Mouse (Mus musculus): Measurements from ENCODE around the gene Smpd1. TPM values are rescaled to one million over a fixed set of nuclear protein-coding genes. Genes with fewer than 3 reads are reported as not detected.

Gene Smpd1
- 48.2 and 49.1 TPM in 2 replicates for total RNA-seq (2021)
- long read RNA-seq, transcript Smpd1-201 (6 exons, 2,412 nt), result major isoform, 90 of 100 reads
- long read RNA-seq, partial matches to known transcripts, result 5 of 100 reads
- long read RNA-seq, other reads (novel, unspliced or antisense), result 5 of 100 reads

DNA sequence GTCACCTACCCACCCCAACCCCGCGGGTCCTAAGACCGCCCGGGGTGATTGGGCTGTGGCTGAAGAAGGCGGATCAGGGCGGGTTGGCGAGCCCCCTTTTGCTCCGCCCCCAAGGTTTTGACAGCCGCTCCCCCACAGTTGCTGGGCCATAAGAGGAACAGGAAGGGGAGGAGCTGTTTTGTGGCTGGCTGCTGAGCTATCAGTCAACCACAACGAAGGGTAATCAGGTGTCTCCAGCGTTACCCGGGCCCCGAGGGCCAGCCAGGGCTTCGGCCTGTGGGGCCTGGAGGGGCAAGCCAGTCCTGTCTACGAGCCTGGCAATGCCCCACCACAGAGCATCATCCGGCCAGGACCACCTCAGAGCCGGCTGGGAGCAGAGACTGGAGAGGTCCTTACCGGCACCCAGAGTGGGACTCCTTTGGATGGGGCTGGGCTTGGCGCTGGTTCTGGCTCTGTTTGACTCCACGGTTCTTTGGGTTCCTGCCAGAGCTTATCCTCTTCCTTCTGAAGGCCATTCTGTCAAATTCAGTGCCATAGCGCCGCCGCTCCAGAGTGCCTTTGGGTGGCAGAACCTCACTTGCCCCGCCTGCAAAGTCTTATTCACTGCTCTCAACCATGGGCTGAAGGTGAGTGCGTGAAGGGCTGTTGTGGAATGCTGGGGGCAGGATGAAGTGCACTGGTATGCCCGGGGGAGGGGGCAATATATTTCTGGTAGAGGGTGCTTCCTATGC lies at the start of gene Smpd1:
Gene Smpd1, plus strand, starts transcription at position 149 of the 731 bp plus-strand sequence.
- DNase-seq, result peak; percentile 85

DNA sequence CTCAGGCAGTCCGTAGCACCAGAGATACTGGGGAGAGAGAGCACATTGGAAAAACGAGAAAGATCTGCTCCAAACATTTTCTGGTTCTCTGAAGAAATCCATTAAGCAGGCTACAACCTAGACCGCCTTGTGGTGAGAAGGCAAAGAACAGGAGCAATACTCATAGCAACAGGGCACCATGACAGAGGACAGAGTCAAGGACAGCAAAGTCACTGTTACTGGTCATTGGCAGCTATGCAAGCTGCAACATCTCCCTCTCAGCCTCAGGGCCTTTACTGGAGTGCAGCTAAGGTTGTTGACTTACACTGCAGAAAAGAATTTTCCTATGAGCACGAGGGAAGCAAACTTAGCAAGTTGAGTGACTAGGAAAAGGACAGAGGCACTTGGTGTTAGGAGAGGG lies 46.9 kb upstream of the Smpd1 start:
- no peak for DNase-seq

DNA sequence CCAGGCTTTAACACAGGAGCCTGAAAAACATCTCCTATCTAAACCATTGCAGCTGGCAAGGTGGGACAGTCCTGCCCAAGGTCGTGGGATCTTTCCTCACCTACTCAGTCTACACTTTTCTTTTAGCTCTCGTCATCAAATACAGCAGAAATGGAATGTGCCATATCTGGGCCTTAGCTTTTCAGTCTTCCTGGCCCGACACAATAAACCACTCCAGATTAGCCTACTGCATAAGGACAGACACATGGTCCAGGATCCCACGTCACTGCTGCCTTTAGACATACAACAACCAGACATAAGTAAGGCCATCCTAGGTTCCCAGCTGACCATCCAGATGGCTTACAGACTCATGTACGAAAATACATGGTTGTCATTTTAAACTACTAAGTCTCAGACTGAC lies 44.0 kb upstream of the Smpd1 start:
- no peak for DNase-seq

DNA sequence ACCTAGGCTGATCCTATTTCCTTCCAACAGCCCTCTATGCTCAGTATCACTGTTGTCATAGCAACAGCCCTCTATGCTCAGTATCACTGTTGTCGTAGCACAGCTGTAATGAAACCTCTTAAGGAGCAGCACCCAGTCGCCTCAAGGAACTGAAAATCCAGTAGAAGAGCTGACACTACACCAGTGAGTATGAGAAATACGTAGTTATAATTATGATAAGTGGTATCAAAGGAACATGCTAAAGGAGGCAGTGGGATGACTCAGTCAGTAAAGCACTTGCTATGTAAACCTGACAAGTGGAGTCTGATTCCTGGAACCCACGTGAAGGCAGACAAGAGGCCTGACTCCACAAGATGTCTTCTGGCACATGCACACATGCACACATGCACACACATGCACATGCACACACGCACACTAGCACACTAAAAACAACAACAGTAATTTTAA lies 40.3 kb upstream of the Smpd1 start:
- DNase-seq, result no peak

DNA sequence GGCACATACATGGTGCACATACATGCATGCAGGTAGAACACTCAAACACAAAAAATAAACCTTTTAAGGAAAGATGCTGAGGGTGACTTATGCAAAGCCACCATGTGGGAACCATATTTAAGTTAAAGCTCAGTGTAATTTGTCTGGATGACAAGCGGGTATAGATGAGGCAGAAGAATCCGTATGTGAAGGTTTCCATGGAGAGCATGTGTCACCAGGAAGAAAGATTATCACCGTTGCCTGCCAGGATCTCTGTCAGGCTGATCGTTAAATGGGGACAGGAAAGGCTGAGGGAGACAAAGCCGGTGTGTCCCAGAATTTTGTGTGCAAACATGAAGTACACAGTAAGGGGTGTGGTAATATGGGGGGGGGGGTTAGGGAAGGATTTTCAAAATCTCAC lies 39.6 kb upstream of the Smpd1 start:
- no peak for DNase-seq

DNA sequence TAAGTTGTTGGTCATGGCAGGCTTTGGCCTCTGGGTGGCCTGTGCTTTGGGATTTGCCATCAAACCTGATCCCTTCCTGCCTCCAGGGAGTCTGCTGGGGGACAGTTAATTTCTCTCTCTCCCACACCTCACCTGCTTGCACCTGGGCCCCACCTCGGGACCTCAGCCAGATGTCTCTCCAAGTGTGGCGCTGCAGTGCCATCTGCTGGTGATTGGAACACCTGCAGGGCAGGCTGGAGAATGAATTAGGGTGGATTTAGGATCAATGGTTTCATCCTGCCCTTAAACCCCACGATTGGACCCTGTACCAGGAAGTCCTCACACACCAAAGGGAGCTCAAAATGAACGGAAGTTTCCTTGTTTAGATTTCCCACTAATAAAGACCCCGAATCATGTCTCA lies 39.0 kb upstream of the Smpd1 start:
- peak; percentile 66 for DNase-seq

DNA sequence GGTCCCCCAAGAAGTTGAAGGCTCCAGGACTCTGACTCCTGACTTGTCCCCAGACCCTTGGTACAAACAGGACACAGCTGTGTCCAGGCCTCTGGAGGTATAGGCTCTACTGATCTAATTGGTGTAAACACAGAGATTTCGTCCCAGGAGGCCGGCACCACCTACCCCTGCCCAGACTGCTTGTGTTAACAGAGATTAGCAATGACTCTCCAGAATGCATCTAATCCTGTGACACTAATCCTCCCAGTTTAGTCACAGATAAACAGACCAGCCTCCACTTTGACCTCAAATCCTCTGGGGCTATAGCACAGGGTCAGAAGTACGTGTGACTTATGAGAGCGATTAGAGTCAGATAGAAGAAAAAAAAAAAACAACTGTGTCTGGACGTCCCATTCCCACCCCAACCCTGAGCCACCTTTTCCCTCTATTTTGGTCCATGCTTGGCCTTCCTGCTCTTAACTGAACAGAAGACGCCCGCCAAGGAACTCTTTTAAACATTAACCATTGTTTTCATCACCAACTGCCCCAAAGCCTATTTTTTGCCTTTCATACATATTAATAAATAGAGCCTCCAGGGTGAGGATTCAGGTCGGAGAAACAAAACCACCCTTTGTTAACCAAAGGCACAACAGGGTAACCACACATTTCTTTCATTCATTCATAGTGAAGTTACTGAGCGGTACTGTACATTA lies 37.3 kb upstream of the Smpd1 start:
- no peak for DNase-seq

DNA sequence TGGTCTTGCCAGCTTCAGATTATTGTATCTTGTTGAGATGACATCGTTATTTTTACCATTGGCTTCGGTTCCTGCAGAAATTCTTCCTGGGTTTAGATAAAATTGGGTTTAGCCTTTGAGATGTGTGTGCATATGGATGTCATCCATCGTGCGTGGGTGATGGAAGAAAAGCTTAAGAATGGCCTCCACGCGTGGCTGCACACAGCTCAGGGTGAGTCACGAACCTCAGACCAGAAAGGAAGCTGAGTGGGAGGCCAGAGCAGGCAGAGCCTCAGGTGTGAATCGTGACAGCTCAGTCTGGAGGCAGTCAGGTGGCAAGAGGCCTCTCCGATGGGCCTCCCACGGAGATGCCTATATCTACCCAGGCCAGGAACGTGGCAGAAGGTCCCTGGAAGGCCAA lies 34.8 kb upstream of the Smpd1 start:
- DNase-seq, result no peak

DNA sequence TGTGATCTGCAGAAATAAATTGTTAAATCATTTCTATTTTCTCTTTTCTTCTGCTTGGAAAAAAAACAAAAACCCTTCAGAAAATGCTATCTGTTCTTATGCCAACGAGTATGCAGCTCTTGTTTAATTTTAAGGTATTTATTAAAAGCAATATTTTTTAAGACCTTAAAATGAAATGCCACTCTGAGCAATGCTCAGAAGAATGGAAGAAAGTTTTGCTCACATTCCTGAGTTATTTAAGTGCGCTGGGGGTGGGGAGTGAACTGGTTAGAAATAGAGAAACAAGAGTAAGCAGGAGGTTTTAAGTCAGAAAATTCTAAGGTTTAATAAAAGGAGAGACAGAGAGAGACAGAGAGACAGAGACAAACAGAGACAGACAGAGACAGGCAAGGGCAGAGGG lies 34.4 kb upstream of the Smpd1 start:
- DNase-seq, result no peak

DNA sequence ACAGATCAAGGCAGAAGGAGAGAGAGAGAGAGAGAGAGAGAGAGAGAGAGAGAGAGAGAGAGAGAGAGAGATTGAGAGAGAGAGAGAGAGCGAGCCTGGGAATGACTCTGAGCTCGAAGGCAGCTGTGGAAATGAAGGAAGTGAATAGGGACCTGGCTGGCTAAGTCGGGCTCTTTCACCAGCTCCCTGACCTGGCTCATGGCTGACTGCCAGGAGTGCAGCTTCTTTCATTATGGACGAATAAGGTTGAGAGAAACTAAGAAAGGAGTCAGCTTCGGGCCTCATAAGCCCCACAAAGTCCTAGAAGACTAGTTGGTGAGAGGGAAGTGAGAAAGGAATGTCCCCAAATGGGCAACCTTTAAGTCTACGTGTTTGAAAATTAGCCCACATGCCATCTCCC lies 34.0 kb upstream of the Smpd1 start:
- DNase-seq, result no peak

DNA sequence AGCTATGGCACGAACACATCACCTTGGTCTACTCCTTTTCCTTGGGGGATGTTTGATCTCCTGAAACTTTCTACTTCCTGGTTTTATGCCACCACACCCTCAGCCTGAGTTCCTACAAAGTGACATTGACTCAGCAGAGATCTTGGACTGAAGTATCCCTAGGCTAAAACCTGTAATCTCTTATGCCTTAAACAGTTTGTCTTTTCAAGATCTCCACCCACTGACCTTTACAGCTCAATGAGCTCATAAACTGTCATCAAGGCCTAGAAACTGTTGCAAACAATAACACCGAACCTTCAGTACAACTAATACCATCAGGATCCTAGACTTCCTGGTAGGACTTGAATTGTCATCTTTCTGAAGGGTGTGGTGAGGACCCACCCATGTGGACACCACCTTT lies 29.9 kb upstream of the Smpd1 start:
- no peak for DNase-seq

DNA sequence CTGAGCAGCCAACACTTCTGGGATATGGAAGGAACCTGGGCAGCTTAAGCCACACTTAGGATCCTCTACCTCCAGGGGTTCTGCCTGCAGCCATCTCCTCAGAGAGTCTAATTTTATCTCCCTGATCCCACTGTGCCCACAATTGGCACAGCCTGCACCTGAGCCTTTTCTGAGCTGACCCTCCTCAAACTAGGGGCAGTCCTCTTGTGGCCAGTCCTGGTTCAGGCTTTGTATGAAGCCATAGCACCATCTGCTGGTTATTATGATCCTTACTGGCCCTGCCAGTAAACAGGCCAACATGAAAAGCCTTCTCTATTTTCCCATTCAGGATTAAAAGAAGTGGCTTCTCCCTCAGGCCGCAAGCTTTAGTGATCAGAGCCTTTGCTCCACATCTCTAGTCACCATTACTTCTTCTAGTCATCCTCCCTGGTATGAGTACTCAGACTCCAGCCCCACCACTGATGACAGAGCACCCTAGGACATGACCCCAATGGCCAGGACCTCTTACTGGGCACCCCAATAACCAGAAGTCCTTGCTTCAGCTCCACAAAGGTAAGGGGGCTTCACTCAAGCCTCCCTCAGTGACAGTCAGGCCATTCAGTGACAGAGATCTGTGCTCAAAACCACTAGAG lies 26.7 kb upstream of the Smpd1 start:
- no peak for DNase-seq

DNA sequence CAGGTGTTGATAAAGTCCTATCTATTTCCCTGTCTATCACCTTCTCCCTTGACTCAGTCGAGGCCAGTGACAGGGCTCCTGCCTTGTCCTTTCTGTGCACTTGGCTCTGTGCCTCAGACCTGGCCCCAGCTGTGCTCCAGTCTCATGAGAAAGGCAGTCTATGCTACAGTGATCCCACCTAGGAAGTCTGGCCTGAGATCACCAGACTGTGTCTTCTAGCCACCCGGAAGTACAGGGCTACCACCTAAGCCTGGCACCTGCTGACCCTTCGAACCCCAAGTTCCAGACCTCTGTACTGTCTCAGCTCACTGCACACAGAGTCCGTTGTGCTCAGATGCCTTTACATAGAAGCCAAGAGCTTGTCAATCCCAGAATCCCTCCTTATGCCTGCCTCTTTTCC lies 26.1 kb upstream of the Smpd1 start:
- no peak for DNase-seq

DNA sequence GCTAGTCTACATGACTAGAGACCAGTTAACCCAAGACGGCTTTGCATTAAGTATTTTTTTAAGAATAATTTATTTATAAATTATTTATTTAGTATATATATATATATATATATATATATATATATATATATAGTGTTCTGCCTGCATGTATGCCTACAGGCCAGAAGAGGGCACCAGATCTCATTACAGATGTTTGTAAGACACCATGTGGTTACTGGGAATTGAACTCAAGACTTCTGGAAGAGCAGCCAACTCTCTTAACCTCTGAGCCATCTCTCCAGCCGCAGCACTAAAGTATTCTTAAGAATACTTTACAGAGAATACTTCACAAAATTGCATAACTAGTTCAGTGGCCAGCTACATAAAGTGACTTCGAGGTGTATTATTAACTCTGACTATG lies 20.0 kb upstream of the Smpd1 start:
- DNase-seq, result no peak

DNA sequence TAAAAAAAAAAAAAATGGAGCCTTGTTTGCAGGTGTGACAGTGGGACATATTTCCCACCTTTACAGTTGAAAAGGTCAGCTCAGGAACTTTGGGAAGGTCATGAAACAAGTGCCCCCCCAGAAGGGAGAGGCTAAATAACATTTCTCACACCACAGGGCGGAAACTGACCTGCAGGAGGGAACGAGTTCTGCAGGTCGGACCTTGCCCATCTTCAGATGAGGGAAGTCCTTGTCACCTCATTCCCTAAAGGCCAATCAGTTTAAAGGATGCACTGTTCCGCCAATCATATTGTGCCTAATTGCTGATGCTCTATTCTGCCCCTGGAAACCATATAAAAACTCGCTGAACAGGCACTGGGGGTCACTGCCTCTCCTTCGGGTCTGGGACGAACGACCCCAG lies 8.2 kb upstream of the Smpd1 start:
- DNase-seq, result no peak

DNA sequence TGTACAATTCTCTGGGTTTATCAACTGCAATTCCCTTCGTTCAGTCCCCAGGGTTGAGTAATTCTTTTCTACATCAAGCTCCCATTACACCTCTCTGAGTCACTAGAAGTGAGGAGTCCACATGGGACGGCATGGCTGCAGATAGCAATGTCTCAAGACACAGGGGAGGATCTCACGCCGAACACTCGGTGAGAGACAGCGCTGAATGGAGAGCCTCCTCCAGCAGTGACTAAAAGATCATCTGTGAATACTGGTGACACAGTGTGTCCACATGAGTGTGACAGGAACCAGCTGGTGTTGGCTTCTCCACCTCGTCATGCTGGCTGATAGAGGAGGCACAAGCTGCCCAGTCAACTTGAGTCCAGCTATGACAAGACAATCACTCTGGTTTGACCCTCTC lies 6.2 kb upstream of the Smpd1 start:
- no peak for DNase-seq

DNA sequence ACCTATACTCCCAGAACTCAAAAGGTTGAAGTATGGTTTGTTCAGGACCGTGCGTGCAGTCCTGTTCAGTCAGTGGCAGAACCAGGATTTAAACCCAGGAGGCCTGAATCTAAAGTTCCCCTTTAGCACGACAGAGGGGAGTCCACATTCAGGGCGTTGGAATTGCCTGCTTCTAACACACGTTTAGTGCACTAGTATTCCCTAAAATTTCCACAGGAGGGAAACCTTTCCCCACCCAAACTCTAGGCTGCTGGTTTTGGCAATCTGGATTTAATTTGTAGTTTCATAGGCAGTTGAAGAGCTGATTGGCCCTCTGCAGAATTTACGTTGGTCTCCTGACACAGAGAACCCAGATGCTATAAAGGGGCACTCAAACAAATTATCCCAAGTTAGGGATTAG lies 5.1 kb upstream of the Smpd1 start:
- DNase-seq, result no peak

DNA sequence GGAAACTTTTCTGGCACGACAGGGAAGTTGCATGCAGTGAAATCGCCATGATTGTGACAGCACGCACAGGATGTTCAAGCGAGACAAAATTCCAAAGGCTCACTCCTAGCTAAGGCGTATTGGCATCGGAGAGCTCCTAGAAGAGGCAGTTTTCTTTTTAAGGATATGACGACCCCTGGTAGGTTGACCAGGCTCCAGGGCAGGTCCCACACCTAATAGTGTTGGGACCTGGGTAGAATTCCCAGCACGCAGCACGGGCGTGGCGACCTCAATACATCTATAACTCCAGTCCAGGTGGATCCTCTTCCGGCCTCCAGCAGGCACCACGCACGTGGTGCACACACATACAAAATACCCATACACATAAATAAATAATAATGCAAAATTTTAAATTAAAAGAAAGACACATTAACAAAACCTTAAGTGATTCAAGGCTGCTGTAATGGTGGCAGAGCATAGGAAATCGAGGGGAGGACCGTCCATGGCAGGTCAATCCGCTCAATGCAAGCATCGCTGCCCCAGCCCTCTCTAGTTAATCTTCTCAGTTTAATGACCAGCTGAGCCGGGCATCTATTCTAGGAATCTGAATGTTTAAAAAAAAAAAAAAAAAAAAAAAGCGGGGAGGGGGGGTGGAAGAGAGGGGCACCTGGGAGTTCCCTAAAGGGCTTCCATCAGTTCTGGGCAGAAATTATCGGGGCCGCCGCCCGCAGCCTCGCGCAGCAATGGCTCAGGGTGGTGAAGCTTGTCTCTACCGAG lies 526 bp upstream of the Smpd1 start:
- DNase-seq, result no peak

DNA sequence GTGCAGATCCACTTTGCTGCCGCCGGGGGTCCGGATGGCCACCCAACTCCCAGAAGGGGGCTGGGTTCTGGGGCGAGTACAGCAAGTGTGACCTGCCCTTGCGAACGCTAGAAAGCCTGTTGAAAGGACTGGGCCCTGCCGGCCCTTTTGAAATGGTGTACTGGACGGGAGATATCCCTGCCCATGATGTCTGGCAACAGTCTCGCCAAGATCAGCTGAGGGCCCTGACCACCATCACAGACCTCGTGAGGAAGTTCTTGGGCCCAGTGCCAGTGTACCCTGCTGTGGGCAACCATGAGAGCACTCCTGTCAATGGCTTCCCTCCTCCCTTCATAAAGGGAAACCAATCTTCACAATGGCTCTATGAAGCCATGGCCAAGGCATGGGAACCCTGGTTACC lies 1.4 kb downstream of the Smpd1 start:
- no peak for DNase-seq

DNA sequence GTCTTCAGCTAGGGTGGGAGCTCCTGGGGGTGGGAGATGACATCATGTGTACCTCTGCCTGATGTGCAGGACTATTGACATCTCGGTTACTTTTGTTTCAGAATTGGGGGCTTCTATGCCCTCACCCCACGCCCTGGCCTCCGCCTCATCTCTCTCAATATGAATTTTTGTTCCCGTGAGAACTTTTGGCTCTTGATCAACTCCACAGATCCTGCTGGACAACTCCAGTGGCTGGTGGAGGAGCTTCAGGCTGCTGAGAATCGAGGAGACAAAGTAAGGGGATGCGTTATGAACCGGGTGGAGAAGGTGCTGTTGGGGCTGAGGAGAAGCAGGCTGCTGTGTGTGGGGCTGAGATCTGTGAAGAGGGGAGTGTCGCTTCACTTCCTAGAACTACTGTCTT lies 2.2 kb downstream of the Smpd1 start:
- no peak for DNase-seq

DNA sequence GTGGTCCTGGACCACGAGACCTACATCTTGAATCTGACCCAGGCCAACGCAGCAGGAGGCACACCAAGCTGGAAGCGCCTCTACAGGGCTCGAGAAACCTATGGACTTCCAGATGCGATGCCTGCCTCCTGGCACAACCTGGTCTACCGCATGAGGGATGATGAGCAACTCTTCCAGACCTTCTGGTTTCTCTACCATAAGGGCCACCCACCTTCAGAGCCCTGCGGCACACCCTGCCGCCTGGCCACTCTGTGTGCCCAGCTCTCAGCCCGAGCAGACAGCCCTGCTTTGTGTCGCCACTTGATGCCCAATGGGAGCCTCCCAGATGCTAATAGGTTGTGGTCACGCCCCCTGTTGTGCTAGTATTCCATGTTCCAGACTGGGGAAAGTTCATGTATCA lies 3.5 kb downstream of the Smpd1 start:
- no peak for DNase-seq

DNA sequence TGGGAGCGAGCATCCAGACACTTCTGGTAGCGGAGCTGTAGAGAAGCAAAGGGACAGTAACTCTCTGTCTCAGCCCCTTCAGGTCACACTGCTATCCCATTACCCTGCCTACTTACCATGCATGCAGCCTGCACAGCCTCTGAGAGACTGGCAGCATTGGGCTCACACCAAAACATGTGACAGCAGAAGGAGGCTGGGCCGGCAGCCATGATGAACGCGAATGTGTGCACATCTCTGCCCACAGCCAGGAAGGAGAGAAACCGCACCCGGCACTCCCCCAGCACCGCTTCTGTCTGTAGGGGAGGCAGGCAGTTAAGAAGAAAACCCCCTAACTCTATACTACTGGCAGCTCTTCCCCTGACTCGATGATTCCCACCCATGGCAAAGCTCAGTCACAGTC lies 4.9 kb downstream of the Smpd1 start:
- no peak for DNase-seq

DNA sequence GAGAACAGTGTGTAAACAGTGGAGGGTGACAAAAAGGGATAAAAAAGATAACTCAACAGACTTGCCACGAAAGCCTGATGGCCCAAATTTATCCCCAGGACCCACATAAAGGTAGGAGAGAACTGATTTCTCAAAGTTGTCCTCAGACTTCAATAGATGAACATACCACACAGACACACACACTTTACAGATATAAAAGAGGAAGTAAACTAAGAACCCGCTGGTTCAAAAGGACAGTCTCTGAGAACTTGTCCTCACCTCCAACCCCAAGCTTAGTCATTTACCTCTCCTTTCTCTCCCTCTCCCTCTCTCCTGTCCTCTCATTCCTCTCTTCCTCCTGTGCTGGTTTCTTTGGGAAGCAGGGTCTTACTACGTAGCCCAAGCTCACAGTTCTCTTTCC lies 8.2 kb downstream of the Smpd1 start:
- DNase-seq, result no peak
